Mouse (Mus musculus) liver (tissue): ENCODE measurements around the gene Zfp524.
"Not testable (repeated sequence)": the region's sequence is repeated elsewhere in the genome, so short reads cannot be mapped to it uniquely, and the experiment has no call there.

Source experiments
- DNase-seq: peaks from one replicate; pipeline ENCODE4 v3.0.0-alpha.2; 2020; ENCODE audit warnings: mixed read lengths

Gene Zfp524

GRCm38 (mm10) chr7:5016920-5017319, 2.7 kb downstream of the Zfp524 start:
- DNase-seq: no peak

DNA sequence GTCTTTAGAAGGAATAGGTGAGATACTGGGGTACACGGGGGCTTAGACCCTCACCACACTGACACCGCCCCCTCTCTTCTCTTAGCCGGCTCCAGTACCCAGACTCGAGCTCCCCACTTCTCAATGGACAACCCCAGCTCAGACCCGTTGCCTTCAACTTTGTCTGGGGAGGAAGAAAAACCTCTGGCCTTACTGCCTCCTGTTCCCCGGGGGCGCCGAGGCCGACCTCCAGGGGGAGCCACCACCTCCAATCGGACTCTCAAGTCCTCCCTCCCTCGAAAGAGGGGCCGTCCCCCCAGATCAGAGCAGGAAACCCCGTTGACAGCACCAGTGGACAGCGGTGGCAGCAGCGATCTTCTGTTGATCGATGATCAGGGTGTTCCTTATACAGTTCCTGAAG, 3.1 kb downstream of the Zfp524 start:
- no peak for DNase-seq

DNA sequence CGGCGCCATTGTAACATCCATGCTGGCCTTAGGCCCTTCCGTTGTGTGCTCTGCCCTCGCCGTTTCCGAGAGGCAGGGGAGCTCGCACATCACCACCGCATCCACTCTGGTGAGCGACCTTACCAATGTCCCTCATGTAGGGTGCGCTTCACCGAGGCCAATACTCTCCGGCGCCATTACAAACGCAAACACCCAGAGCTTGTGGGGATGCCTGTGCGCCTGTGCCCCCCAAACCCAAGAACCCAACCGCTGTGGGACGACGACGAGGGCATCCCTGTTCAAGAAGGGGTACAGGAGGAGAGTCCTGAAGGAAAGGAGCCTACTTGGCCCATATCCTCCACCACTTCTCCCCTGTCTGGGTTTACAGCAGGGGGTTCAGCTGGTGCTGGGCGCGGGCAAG, 3.7 kb downstream of the Zfp524 start:
- DNase-seq: no peak

- not testable (repeated sequence) for DNase-seq
These were observed 5.4 kb downstream of the Zfp524 start for GRCm38 (mm10) chr7:5019576-5019975.

GRCm38 (mm10) chr7:5020000-5020681, 5.9 kb downstream of the Zfp524 start, which contains the start of the genes Zfp865 and Ccdc106:
TSS of gene Zfp865 (plus strand) at chr7:5020376.
TSS of gene Ccdc106 (plus strand) at chr7:5020553.
- peak; percentile 99 for DNase-seq

GRCm38 (mm10) chr7:5020685-5021084, 6.5 kb downstream of the Zfp524 start:
- DNase-seq: no peak

- no peak for DNase-seq
These were observed 7.0 kb downstream of the Zfp524 start for GRCm38 (mm10) chr7:5021197-5021596.

DNA sequence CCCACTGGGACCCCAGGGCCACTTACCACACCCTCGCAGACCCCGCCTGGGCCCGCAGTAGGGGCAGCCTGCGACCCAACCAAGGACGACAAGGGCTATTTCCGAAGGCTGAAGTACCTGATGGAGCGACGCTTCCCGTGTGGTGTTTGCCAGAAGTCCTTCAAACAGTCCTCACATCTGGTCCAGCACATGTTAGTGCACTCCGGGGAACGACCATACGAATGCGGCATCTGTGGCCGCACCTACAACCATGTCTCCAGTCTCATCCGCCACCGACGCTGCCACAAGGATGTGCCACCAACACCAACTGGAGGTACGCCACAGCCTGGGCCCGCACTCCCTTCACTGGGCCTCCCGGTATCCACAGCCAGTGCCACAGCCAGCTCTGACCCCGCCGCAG, 15.3 kb downstream of the Zfp524 start:
- no peak for DNase-seq

DNA sequence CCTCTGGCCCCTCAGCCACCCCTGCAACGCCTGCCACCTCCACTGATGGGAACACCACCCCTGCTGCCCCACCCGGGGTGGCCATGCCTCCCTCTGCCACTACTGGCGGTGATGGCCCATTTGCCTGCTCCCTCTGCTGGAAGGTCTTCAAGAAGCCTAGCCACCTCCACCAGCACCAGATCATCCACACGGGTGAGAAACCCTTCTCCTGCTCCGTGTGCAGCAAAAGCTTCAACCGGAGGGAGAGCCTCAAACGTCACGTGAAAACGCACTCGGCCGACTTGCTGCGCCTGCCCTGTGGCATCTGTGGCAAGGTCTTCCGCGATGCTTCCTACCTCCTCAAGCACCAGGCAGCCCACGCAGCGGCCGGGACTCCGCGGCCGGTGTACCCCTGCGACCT, 15.7 kb downstream of the Zfp524 start:
- no peak for DNase-seq

GRCm38 (mm10) chr7:5030554-5031275, 16.5 kb downstream of the Zfp524 start:
- DNase-seq: no peak

- DNase-seq: no peak
These were observed 17.3 kb downstream of the Zfp524 start for GRCm38 (mm10) chr7:5031496-5031895.

- no peak for DNase-seq
These were observed 19.6 kb downstream of the Zfp524 start, which contains the start of gene 4632433K11Rik for GRCm38 (mm10) chr7:5033818-5034217. TSS of gene 4632433K11Rik (plus strand) at chr7:5034118.

DNA sequence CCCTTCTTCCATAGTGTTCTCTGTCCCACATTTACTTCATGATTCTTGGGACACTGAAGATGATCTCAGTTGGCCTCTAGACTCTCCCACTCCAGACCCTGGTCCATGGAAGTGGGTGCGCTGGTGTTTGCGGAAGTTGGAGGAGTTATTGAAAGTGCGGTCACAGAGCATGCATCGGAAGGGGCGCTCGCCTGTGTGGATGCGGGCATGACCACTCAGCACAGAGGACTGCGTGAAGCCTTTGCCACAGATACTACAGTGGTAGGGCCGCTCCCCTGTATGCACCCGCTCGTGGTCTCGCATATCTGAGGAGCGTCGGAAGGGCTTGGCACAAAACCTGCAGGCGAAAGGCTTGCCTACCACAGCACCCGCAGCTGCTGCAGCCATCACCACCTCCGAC, 21.4 kb downstream of the Zfp524 start:
- DNase-seq: no peak

DNA sequence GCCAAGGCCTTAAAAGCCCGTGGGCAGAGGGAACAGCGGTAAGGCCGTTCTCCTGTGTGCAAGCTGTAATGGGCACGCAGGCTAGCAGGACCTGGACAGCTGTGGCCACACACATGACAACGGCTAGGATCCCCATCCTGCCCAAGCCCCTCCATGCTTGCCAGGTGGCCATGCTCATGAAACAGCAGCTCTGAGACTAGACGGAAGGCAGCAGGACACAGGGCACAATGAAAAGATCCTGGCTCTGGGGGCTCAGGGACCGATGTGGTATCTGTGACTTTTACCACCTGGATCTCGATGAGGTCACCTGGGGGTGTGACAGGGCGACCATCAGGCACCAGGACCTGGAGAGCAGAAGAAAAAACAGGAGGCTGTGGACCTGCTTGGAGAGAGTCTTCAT, 21.9 kb downstream of the Zfp524 start:
- no peak for DNase-seq

DNA sequence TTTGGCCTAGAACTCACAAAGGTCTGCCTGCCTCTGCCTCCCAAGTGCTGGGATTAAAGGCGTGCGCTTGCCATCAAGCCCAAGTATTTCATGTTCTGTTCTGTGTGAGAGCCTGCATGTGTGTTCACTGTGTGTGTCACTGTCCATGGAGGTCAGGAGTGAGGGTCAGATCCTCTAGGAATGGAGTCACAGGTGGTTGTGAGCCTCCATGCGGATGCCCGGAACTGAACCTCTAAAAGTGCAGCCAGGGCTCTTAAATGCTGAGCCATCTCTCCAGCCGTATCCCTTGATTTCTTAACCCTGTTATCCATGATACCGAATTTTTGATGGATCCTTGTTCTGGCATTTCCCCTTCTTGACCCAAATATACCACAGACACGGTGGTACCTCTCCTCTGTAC, 22.8 kb downstream of the Zfp524 start:
- no peak for DNase-seq

DNA sequence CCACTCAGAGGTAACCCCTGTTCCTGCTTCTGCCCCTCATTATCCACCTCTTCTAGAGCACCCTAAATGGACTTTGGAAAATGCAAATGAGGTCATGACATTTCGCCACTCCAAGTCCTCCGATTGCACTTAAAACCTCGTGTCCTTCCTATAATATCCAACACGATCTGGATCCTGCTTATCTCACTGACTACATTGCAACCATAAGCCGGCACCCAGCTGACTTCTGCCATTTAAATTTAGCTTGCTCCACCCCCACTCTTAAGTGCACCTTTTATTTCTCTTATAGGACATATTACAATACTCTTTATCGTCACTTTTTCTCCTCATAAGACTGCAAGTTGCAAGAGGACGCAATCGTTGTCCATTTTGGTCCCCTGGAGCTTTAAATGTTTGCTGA, 23.3 kb downstream of the Zfp524 start:
- DNase-seq: no peak

- DNase-seq: peak; percentile 95
These were observed 24.0 kb downstream of the Zfp524 start, which contains the start of gene Zfp784 for GRCm38 (mm10) chr7:5038109-5038732. TSS of gene Zfp784 (minus strand) at chr7:5038446.

- no peak for DNase-seq
These were observed 24.7 kb downstream of the Zfp524 start for GRCm38 (mm10) chr7:5038940-5039339.

GRCm38 (mm10) chr7:5044981-5045380, 30.8 kb downstream of the Zfp524 start:
- DNase-seq: no peak

GRCm38 (mm10) chr7:5046112-5046511, 31.9 kb downstream of the Zfp524 start:
- DNase-seq: no peak

GRCm38 (mm10) chr7:5047313-5047712, 33.1 kb downstream of the Zfp524 start:
- no peak for DNase-seq

DNA sequence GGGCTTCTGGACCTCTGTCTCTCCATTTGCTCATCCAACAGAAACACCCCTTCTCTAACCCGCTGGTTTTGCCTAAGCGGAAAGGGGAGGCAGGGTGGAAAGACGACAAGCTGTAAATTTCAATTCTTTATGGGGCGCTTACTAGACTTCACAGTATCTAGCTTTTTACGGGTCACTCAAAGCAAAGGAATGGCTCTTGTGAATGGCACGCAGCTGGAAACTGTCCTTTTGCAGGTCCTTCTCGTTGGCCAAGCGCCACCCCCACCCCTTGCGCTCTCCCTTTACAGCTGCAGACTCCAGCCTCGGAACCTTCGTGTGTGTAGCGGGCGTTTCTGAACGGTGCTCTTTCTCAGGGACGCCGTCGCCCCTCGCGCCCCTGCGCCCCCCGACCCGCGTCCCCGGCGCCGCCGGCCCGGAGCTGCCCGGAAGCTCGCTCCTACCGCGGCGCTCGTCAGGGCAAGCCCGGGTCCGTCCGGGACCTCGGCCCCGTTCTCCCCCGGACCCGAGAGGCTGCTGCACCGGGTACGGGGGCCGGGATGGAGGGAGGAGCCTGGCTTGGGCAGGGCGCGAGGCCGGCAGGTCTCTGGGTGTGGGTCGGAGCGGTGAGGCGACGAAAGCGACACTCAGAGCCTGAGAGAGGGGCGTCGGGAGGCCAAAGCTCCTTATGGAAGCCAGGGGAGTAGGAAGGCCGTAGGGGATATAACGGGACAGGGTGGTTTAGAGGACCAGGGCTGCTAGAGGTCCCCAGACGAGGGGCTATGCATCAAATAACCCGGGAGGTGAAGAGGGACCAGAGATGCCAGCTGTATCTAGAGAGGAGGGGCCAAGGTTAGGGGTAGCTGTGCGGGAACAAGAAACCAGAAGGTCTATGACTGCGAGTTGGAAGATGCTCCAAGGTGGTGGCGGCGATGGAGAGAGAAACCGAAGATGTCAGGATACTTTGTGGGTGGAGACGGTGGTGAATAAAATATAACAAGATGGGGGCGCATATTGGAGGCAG, 37.3 kb downstream of the Zfp524 start, which contains the start of gene Zfp580:
Gene Zfp580 (plus strand): TSS at position 346 of the 1,000 bp plus-strand sequence.
- DNase-seq: peak; percentile 43
